Mouse (Mus musculus): Measurements from ENCODE around the gene 1110008L16Rik.
"Not testable (repeated sequence)": the region's sequence is repeated elsewhere in the genome, so short reads cannot be mapped to it uniquely, and the experiment has no call there.

Gene 1110008L16Rik

GRCm38 (mm10) chr12:55299336-55299735 is at the start of gene 1110008L16Rik:
Gene 1110008L16Rik (plus strand): TSS chr12:55299577.
- no peak for DNase-seq (ENCODE audit: low spot score in 2 of 2)

DNA sequence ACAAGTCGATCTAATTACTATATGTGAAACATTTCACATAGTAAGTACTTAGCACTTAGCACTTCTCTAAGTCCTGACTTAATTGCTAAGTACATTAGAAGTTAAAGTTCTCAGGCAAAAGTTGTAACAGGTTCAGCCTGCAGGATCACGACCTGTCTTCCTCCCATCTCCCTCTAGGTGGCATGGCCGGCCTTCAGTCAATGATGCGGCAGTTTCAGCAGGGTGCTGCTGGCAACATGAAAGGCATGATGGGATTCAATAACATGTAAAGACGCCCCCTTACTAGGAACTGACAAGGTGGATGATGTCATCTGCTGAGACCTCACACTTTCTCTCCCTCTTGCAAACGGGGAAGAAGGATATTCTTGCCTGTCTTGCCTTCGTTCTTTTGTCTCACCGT is 37.4 kb upstream of the 1110008L16Rik start:
- DNase-seq (ENCODE audit: low spot score in 2 of 2): not testable (repeated sequence)

DNA sequence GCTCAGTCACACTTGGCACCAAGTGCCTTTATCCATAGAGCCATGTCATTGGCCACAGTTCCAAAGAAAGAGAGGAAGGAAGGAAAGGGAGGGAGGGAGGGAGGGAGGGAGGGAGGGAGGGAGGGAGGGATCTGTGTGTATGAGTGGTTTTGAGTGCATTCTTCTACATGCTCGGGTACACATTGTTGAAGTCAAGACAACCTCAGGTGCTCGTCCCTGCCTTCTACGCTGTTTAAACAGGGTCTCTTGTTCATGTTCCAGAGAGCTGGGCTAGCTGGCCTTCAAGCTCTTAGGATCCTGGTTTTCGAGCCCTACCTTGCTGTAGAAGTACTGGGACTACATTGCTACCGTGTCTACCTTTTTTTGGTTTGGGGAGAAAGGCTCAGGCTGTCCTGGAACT is 36.0 kb upstream of the 1110008L16Rik start:
- DNase-seq (ENCODE audit: low spot score in 2 of 2): not testable (repeated sequence)

DNA sequence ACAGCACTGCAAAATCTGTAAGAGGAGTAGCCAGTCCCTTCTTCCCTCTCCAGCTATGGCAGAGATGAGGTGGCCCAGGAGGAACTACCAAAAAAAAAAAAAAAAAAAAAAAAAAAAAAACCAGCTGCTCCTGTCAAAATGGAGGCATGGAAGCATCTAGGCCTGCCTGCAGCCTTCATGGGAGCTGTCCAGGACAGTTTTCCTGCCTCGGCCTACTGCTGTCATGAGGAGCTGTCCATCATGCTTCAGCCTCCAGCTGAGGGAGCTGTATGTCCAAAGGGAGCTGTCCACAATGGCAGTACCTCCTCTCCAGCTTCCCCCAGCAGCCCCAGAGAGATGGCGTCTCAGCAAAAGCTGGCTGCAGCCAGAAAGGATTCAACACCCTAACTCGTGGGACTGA is 27.1 kb upstream of the 1110008L16Rik start:
- no peak for DNase-seq (ENCODE audit: low spot score in 2 of 2)

DNA sequence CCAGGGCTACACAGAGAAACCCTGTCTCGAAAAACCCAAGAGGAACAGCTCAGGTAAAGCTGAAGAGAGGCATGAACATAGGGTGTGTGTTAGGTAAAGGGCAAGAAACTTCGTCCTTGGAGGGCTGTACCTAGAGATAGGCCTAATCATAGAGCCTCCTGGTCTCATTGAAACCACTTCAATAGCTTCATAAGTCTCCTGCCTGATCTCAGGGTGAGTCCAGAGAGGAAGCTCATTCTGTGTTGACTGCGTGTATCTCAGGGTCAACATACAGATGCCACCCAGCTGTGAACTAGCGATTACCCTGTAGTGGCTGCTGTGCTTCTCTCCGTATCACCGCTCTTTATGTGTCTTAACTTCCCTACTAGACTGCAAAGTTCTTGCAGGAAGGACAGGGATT is 21.8 kb upstream of the 1110008L16Rik start:
- not testable (repeated sequence) for DNase-seq (ENCODE audit: low spot score in 2 of 2)

DNA sequence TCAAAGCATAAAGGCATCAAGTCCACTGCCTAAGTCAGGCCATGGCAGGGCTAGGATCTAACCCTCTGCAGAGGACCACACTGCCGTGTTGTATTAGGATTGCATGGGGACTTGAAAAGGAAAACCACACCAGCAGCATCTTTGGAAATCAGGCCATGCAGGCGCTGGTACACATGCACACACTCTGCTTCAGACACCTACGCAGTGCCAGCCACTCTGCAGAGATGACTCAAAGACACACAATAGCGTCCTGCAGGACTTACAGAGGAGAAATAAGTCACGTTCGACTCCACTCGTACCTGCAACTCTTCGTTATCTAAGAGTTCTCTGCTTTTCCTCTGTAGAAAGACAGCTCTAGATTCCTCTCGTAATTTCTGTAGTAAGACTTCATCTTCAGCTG is 1.3 kb upstream of the 1110008L16Rik start:
- DNase-seq (ENCODE audit: low spot score in 2 of 2): no peak

- DNase-seq (ENCODE audit: low spot score in 2 of 2): no peak
These were observed 1.5 kb downstream of the 1110008L16Rik start for GRCm38 (mm10) chr12:55300820-55301351.

- peak in 1 of 2 experiments; percentile 2 for DNase-seq (ENCODE audit: low spot score in 2 of 2)
These were observed 2.3 kb downstream of the 1110008L16Rik start for GRCm38 (mm10) chr12:55301472-55302300.

DNA sequence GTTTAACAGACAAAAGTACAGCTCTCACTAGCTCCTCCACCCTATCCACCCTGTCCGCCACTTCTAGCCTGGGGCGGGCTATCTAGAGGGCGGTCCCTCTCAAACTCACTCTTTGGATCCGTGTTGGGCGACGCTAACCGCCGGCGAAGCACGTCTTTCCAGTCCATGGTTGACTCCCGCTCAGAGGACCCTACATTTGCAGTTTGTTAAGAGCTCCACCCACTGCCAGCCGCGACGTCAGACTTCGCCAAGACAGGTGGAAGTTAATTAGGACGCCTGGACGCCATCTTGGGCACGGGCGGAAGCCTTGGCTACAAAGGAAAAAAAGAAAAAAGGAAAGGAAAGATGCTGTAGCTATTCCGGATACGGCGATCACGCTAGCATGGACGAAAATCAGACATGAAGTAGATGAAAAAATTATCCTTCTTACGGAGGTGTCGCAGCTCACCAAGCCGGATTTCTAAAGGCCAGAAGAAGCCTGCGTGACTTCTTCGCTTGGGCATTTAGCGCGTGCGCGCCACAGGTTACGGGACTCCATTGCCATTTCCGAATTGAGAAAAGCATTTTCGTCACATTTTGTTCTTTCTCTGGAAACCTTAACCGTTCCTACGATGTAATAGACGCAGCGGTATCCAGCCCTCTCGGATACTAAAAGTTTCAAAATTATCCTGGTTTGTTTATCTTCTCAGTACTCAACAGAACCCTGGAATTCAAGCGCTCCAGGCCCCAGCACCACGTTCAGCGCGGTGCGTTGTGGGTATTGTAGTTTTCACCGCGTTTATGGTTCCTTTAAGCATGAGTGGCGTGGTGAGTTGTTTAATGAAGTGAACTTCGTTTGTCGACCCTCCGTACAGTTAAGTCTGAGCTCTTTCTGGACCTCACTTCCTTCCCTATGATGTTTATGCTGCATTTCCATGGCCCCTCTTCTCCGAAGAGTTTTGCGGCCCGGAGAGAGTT is 3.4 kb downstream of the 1110008L16Rik start, which contains the start of gene Ppp2r3c:
Ppp2r3c (minus strand) TSS at position 514 of the 957 bp plus-strand sequence.
- DNase-seq (ENCODE audit: low spot score in 2 of 2): peak; percentile 88 to 91

GRCm38 (mm10) chr12:55306371-55306770 is 7.0 kb downstream of the 1110008L16Rik start:
- no peak for DNase-seq (ENCODE audit: low spot score in 2 of 2)

DNA sequence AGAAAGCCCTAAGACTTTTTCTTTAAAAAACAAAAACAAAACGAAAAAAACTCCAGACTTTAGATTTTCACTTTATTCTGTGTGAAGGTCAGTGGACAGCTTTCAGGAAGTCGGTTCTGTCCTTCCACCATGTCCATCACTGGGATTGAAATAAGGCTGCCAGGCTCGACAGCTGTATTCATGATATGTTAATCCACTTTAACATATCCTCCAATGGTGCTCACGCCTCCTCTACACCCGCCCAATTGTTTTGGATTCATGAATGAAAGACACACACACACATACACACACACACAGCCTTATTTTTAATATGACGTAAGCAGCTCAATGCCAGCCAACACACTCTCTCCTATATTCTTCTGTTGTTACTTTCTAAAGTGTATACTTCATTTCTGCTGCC is 8.2 kb downstream of the 1110008L16Rik start:
- no peak for DNase-seq (ENCODE audit: low spot score in 2 of 2)

DNA sequence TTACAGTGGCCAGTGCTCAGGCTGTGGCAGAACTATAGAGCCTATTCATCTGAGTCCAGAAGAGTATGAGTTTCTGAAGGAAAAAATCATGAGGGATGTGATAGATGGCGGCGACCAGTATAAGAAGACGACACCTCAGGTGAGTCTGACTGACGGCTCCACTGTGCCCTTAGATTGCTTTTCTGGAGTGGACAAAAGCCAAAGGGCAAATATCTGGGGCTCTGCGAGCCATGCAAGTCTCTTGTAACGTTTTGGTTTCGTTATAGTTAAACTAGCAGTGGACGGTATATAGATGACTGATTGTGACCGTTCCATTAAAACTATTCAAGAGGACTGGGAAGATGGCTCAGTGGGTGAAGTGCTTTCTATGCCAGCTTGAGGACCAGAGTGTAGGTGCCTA is 9.4 kb downstream of the 1110008L16Rik start:
- DNase-seq (ENCODE audit: low spot score in 2 of 2): no peak

DNA sequence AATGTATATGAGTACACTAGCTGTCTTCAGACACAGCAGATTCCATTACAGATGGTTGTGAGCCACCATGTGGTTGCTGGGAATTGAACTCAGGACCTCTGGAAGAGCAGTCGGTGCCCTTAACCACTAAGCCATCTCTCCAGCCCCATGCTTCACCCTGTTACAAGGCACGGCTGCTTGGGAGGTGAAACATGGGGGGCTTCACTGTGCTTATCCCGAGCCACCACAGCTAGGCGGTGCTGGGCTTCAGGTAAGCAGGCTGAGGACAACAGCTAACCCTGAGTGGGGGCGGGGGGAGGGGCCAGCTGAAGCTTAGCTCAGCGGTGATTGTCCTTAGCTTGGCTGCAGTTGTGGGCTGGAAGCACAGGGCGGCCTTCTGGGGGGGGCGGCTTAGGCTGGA is 10.1 kb downstream of the 1110008L16Rik start:
- no peak for DNase-seq (ENCODE audit: low spot score in 2 of 2)

GRCm38 (mm10) chr12:55311841-55312240 is 12.5 kb downstream of the 1110008L16Rik start:
- no peak for DNase-seq (ENCODE audit: low spot score in 2 of 2)

DNA sequence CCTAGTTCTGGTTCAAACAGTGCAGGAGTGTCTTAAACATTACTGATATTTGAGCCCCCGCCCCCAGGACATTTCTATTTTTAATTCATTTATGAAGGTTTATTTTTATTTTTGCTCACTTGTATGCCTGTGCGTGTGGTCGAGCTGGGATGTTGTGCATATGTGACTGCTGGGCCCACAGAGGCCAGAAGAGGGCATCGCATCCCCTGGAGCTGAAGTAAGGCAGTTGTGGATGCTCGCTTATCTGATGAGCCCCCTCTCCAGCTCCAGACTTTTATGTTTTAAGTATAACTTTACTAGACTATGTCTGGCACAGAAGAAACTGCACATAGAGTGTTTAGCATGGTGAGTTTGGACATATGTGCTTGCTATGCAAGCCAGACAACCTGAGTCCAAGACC is 14.5 kb downstream of the 1110008L16Rik start:
- DNase-seq (ENCODE audit: low spot score in 2 of 2): no peak

DNA sequence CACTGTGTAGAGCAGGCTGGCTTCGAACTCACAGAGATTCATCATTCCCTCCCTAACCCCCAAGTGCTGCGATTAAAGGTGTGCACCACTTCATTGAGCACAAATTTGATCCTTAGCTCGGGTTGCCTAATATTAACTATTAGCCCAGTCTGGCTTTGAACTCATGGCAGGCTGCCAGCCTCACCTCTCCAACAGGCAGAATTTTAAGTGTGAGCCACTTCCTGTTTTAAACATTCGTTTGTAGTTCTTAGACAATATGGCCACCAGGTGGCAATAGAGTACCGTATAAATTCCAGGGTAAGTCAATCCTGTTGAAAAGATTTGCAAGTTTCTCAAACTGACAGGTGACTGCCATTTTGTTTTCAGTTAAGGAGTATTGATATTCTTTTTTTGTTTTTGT is 15.8 kb downstream of the 1110008L16Rik start:
- DNase-seq (ENCODE audit: low spot score in 2 of 2): peak; percentile 85 to 88

GRCm38 (mm10) chr12:55321642-55322291 is 22.4 kb downstream of the 1110008L16Rik start:
- DNase-seq (ENCODE audit: low spot score in 2 of 2): no peak

DNA sequence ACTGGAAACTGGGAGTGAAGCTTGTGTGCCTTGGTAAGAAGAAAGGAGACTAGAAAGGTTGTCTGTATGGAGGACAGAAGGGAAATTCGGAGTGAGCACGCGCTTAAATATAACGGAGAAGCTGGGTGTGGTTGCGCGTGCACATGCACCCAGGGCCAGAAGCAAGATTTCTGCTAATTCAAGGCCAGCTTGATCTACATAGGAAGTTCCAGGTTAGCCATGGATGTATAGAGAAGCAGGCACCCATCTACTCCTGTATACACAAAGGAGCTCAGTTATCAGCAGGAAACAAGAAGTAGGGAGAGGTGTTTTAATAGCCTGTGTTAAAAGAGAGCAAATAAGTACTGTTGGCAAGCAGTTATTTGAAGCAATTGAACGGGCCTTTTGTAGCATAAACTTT is 26.3 kb downstream of the 1110008L16Rik start:
- DNase-seq (ENCODE audit: low spot score in 2 of 2): no peak

GRCm38 (mm10) chr12:55328784-55329183 is 29.4 kb downstream of the 1110008L16Rik start:
- DNase-seq (ENCODE audit: low spot score in 2 of 2): no peak

- no peak for DNase-seq (ENCODE audit: low spot score in 2 of 2)
These were observed 30.0 kb downstream of the 1110008L16Rik start for GRCm38 (mm10) chr12:55329351-55329750.

DNA sequence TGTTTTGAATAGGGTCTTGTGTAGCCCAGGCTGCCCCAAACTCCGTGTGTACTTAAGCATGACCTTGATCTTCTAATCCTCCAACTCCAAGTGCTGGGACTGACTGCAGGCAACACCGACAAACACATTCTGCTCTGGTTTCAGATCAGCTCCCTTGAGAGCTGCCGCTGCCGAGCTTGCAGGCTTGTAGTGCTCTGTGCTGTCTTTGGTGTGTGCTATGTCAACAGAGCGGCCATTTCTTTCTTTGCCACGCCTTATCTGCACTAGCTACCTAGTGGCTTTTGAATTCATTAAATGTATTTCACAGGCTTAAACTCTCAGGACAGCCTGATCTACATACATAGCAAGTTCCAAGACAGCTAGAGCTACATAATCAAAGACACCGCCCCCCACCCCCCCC is 34.3 kb downstream of the 1110008L16Rik start:
- DNase-seq (ENCODE audit: low spot score in 2 of 2): no peak

DNA sequence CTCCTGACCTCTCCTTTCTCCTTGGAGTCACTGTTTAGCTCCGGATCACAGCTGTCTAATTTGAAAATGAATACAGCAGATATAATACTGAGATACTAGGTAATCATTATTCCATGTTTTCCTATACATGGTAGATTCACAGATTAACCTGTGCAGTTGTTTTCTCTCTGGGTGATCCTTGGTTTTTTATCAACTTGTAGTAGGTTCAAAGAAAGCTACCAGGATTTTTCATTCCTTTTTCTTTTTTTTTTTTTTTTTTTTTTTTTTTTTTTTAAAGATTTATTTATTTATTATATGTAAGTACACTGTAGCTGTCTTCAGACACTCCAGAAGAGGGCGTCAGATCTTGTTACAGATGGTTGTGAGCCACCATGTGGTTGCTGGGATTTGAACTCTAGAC is 39.1 kb downstream of the 1110008L16Rik start:
- not testable (repeated sequence) for DNase-seq (ENCODE audit: low spot score in 2 of 2)
